Mouse (Mus musculus) lung, adult 2 months (tissue): Measurements from ENCODE around the gene Ilf2.

Source experiments
- CTCF ChIP-seq: fragments of 200-500 bp; IDR thresholded peaks from 2 replicates; pipeline ENCODE4 v1.5.1; 2011; ENCODE audit warnings: mild to moderate bottlenecking, low read length, control low read depth; ENCODE audit not compliant: insufficient read depth
- POLR2A ChIP-seq: fragments of 200-500 bp; IDR thresholded peaks from 2 replicates; pipeline ENCODE4 v1.6.1; 2011; ENCODE audit warnings: low read depth, mild to moderate bottlenecking, control low read depth, low read length, borderline replicate concordance; ENCODE audit errors: extremely low read depth

- TF ChIP-seq CTCF = no peak
- TF ChIP-seq POLR2A = no peak
Observed at GRCm38 (mm10) chr3:90535446-90535845, 59.5 kb downstream of the Ilf2 start.
